Mouse (Mus musculus): Measurements from ENCODE around the gene Akap1. TPM values are rescaled to one million over a fixed set of nuclear protein-coding genes. Genes with fewer than 3 reads are reported as not detected.

Akap1 gene
- total RNA-seq, 1 experiment from 2014 or later, result 149 TPM

GRCm38 (mm10) chr11:88884376-88885065 lies 20.1 kb upstream of the Akap1 start:
- DNase-seq, result peak; percentile 46

GRCm38 (mm10) chr11:88878011-88878410 lies 13.6 kb upstream of the Akap1 start:
- no peak for DNase-seq

- DNase-seq, result no peak
These were observed 9.3 kb upstream of the Akap1 start for GRCm38 (mm10) chr11:88873667-88874030.

- no peak for DNase-seq
These were observed 8.8 kb upstream of the Akap1 start for GRCm38 (mm10) chr11:88873027-88873666.

DNA sequence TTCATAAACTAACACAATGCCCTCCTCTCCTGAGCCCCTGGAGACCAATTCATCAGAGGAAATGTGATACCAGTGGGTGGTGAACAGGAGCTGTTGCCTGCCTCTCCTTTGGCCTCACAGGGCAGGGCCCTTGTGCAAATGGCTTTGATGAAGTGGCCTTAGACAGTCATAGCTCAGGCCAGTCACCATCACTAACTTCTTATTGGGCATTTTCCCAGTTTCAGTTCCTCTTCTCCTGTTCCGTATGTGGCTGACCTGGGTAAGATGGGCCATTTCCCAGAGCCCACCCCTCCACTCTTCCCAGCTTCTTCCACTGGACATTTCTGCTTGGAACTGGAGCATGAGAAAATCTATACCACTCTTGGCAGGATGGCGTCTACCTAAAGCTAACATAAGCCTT lies 5.1 kb upstream of the Akap1 start:
- DNase-seq, result no peak

- DNase-seq, result peak; percentile 87
These were observed 405 bp downstream of the Akap1 start for GRCm38 (mm10) chr11:88863904-88864457.

DNA sequence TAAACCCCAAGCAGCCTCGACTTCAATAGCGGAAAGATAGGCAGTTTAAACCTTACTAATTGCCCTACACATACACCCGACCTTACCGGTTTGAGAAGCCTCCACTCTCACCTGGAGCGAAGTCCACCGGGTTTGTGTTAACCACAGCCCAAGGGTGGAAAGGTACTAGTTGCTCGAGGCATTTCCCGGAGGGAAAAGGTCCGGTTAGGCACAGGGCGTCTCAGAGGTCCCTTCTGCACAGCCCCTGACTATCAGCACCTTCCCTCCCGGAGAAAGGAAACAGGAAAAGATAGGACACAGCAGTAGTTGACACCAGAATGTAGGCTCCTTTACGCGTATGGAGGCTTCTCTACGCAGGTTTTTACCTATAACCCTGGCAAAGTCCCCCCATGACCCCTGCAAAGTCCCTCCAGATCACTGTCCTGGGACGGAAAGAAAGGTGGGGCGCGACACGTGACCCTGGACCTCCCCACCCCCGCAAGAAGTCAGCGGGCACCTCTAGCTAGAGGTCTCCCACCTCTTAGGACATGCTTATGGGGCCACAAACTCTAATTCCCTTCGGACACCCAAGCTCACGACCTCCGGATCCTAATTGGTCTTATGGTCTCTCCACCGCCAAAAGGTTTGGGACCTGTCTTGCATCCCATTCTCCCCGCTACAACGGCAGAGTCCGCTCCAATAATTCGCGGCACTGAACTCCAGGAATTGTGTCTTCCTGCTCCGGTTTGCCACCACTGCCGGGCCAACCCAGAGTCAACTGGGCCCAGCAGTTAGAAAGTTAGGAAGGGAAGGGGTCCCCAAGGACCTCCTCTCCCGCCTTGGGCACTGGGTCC lies 1.1 kb downstream of the Akap1 start:
- DNase-seq, result no peak

GRCm38 (mm10) chr11:88862355-88862754 lies 2.0 kb downstream of the Akap1 start:
- no peak for DNase-seq

GRCm38 (mm10) chr11:88861060-88861459 lies 3.3 kb downstream of the Akap1 start:
- no peak for DNase-seq

DNA sequence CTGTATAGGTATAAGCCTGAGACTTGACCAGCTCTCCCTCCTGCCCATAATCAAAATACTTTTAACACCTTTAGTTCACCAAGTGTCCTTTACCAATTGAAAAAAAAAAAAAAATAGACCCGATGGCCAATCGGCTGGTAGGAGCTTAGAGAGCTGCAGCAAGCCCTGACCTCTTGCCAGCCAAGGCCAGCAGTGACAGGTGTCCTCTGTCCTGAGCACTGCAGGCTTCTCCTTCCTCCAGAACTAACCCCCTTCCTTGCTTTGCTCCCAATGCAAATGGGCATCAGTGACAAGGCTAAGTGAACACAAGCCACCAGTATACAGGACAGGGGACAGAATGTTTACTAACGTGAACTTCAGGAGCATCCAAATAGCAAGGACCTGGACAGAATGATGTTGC lies 3.7 kb downstream of the Akap1 start:
- DNase-seq, result no peak

DNA sequence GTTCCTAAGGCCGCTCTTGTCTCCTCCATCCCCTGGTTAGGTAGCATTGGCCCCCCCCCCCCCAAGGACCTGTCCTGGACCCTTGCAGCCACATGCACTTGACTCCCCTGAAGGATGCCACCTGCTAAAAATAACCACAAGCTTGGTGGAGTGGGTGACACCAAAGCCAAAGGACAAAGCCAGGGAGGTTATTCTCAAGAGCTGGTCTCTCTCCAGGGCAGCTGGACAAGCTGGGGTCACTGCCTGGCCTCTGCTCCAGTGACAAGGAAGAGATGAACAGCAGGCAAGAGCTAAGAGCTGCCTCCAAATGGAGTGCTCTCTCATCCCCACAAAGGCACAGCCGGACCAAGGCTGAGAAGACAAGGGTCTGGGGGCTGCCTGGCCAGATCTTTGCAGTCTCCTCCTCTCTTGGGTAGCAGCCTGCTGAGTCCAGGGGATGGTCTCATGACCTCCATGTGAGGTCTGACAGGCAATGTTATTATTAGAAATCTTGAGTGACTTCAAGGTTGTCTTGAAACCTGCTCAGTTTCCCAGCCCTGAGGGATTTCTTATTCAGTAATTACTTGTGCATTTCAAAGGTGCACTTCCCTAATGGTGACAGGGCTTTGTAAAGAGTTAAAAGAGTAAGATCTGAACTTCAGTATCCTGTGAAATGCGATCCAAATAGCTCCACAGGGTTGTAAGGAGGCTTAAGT lies 6.9 kb downstream of the Akap1 start:
- no peak for DNase-seq

DNA sequence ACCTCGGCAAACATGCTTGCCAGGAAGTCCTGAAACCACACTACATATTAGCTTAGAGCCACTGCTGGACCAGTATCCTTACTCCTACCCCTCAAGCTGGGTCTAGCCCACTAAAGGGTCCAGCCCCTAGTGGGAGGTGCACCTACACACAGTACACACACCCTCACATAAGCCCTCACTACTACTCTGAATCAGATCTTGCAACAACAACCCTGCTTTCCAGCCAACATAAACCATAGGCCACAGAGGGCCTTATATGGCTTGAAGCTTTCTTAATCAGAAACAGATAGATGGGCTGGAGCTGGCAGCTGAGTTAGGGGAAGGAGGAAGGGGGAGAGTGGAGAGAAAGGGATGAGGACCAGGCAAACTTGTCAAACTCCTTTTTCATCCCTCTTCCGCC lies 8.0 kb downstream of the Akap1 start:
- DNase-seq, result no peak

GRCm38 (mm10) chr11:88855795-88856194 lies 8.6 kb downstream of the Akap1 start:
- no peak for DNase-seq

- DNase-seq, result no peak
These were observed 10.8 kb downstream of the Akap1 start for GRCm38 (mm10) chr11:88853588-88853987.

- DNase-seq, result no peak
These were observed 11.6 kb downstream of the Akap1 start for GRCm38 (mm10) chr11:88852806-88853205.

DNA sequence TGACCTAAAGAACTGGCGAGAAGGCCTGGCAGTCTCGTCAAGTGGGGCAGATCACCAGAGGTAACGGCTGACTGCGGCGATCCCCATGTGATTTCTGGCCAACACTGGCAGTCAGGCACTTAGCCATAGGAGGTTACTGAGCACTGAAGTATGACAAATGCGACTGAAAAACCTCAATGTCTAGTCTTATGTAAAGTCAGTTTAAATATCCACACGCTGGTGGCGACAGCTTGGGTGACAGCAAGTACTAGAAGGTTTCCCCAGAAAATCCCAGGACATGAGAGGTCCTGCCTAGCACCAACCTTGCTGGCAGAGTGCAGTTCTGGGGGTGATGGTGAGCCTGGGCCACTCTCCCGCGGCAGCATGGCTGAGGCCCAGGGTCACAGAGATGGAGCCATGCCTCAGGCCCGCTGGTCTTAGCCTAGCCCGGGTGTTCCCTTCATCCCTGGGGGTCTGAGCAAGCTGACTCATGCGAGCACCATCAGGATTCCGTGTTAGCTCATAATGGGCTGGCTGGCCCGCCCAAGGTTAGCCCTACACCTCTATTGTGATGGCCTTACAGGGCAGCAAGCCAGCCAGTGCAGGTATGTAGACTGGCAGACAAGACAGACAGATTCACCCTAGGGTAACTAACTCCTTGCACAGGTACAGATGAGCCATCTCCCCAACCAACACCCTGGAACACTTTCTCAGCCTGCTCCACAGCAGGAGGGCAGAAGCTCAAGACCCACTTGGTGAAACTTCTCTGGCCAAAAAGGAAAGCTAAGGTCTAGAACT lies 13.1 kb downstream of the Akap1 start:
- DNase-seq, result peak; percentile 61

DNA sequence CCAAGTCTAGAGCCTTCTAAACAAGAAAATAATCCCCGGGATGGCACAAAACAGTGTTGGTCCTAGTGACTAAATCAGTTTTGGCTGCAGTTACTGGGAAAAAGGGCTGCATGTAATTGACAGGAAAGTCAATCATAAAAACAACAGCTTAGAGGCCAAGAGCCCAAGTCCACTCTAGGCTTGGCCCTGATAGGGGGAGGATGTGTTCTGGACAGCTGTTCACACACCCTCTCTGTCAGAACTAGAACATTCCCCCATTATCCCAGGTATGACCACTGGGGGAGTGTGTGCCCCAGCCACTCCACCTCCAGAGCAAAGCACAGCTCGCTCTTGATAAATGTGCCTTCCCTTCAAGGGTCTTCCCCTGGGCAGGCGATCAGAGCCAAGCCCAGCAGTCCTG lies 14.7 kb downstream of the Akap1 start:
- peak; percentile 65 for DNase-seq

GRCm38 (mm10) chr11:88849284-88849683 lies 15.1 kb downstream of the Akap1 start:
- peak; percentile 83 for DNase-seq

GRCm38 (mm10) chr11:88848590-88848989 lies 15.8 kb downstream of the Akap1 start:
- peak; percentile 80 for DNase-seq

- DNase-seq, result peak; percentile 86
These were observed 16.9 kb downstream of the Akap1 start for GRCm38 (mm10) chr11:88847281-88848006.

GRCm38 (mm10) chr11:88844384-88844783 lies 20.0 kb downstream of the Akap1 start:
- DNase-seq, result no peak
